Mouse (Mus musculus): ENCODE results near the gene Rnase4. TPM values are rescaled to one million over a fixed set of nuclear protein-coding genes. Genes with fewer than 3 reads are reported as not detected.

The Rnase4 gene
- polyA plus RNA-seq (2017; shearing (Covaris generic)) = 23.0 TPM

GRCm38 (mm10) chr14:51090921-51091900, at the start of gene Rnase4, which contains the start of gene Ang:
Rnase4 (plus strand) TSS chr14:51091077.
Ang (plus strand) TSS chr14:51091150.

GRCm38 (mm10) chr14:51041769-51042168, 49.1 kb upstream of the Rnase4 start, which contains the start of gene Rnase9:
Rnase9 (minus strand) TSS chr14:51041869.

DNA sequence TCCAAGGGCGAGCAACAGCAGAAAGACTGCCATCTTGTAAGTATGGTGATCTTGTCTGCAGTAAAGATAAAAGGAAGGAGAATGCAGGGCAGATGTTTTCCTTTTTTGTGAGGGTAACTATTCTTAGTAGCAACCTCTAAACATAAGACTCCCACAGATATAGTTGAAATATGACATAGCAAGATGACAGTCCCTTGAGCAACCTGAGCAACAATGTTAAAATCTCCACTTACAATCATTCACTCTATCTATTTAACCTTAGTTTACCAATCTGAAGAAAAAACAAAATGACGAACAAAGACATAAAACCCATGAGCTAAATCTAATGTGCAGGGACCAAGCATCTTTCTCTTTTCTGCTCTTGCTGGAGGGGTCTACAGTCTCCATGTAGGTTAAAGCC, 40.8 kb upstream of the Rnase4 start, which contains the start of gene Rnase11:
Gene Rnase11 (minus strand): TSS at position 101 of the 400 bp plus-strand sequence.

DNA sequence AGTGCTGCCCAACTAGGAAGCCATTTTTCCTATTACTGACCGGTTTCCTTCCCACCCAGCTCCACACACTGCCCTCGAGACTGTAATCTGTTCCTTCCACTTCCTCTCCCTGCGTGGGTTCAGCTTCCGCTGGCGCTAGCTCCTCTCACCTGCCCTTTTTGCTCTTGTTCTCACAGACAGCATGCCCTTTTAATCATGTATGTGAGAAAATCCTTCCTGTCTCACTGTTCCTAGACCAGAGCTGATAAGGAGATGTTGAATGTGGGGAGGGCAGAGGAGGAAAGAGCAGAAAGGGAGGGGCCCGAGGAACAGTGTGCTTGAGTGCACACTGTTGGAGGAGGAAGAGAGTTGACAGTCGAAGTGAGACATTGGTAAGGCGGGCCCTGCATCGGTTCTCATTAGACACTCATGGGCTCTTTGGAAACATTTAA, 33.5 kb upstream of the Rnase4 start, which contains the start of gene Rnase12:
Gene Rnase12 (minus strand): TSS at position 261 of the 431 bp plus-strand sequence.

GRCm38 (mm10) chr14:51074335-51074734, 16.5 kb upstream of the Rnase4 start, which contains the start of gene Olfr750:
Olfr750 (minus strand) TSS chr14:51074435.

GRCm38 (mm10) chr14:51113916-51114560, 23.2 kb downstream of the Rnase4 start, which contains the start of gene Eddm3b:
Eddm3b (plus strand) TSS chr14:51114426.

DNA sequence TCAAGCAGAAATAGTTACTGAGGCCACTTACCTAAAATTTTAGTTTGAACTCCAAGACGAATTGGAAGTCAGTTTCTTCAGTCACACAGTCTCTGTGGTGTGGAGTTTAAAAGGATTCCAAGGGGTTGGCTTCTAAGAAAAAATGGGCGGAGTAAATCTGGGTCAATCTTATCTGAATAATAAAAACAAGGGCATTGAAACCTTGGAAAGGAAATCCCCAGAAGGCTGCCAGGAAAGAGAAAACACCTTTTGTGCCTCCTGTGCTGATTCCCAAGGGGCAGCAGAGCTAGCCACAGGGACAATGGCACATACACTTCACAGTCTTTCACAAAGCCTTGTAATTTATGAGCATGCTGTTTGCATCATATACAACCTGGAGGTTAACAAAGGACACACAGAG, 55.8 kb downstream of the Rnase4 start, which contains the start of gene Rnase1:
Gene Rnase1 (minus strand): TSS at position 101 of the 400 bp plus-strand sequence.

Other genes with a start within 250 kb of the Rnase4 start
- 26.3 TPM for gene Tep1, start 220.5 kb upstream of the Rnase4 start, polyA plus RNA-seq (2017; shearing (Covaris generic))
- not detected for gene Klhl33, start 193.6 kb upstream of the Rnase4 start, polyA plus RNA-seq (2017; shearing (Covaris generic))
- 123 TPM for gene Osgep, start 166.2 kb upstream of the Rnase4 start, polyA plus RNA-seq (2017; shearing (Covaris generic))
- gene Apex1, start 166.1 kb upstream of the Rnase4 start, polyA plus RNA-seq (2017; shearing (Covaris generic)) = 66.0 TPM
- gene Pip4p1, start 160.2 kb upstream of the Rnase4 start, polyA plus RNA-seq (2017; shearing (Covaris generic)) = 17.4 TPM
- 72.3 TPM for gene Pnp, start 160.0 kb upstream of the Rnase4 start, polyA plus RNA-seq (2017; shearing (Covaris generic))
- gene Gm49342, start 146.6 kb upstream of the Rnase4 start, polyA plus RNA-seq (2017; shearing (Covaris generic)) = not detected
- 0.77 TPM for gene Pnp2, start 135.1 kb upstream of the Rnase4 start, polyA plus RNA-seq (2017; shearing (Covaris generic))
- not detected for gene Rnase10, start 83.3 kb upstream of the Rnase4 start, polyA plus RNA-seq (2017; shearing (Covaris generic))
- gene Rnase9, start 49.2 kb upstream of the Rnase4 start, polyA plus RNA-seq (2017; shearing (Covaris generic)) = not detected
- not detected for gene Rnase11, start 40.9 kb upstream of the Rnase4 start, polyA plus RNA-seq (2017; shearing (Covaris generic))
- gene Rnase12, start 33.4 kb upstream of the Rnase4 start, polyA plus RNA-seq (2017; shearing (Covaris generic)) = not detected
- 0.16 TPM for gene Olfr750, start 16.6 kb upstream of the Rnase4 start, polyA plus RNA-seq (2017; shearing (Covaris generic))
- 5.2 TPM for gene Ang, start 73 bp downstream of the Rnase4 start, polyA plus RNA-seq (2017; shearing (Covaris generic))
- not detected for gene Eddm3b, start 23.3 kb downstream of the Rnase4 start, polyA plus RNA-seq (2017; shearing (Covaris generic))
- 2.7 TPM for gene Rnase6, start 32.8 kb downstream of the Rnase4 start, polyA plus RNA-seq (2017; shearing (Covaris generic))
- not detected for gene Rnase1, start 55.7 kb downstream of the Rnase4 start, polyA plus RNA-seq (2017; shearing (Covaris generic))
- not detected for gene Rnase2b, start 71.2 kb downstream of the Rnase4 start, polyA plus RNA-seq (2017; shearing (Covaris generic))
- gene Ang2, start 108.1 kb downstream of the Rnase4 start, polyA plus RNA-seq (2017; shearing (Covaris generic)) = not detected
- not detected for gene Ear14, start 112.3 kb downstream of the Rnase4 start, polyA plus RNA-seq (2017; shearing (Covaris generic))
- not detected for gene Rnase2a, start 165.0 kb downstream of the Rnase4 start, polyA plus RNA-seq (2017; shearing (Covaris generic))

Measured in inflammation-experienced regulatory T-cells, adult 16 weeks (primary cell).